In the genomic region with DNA sequence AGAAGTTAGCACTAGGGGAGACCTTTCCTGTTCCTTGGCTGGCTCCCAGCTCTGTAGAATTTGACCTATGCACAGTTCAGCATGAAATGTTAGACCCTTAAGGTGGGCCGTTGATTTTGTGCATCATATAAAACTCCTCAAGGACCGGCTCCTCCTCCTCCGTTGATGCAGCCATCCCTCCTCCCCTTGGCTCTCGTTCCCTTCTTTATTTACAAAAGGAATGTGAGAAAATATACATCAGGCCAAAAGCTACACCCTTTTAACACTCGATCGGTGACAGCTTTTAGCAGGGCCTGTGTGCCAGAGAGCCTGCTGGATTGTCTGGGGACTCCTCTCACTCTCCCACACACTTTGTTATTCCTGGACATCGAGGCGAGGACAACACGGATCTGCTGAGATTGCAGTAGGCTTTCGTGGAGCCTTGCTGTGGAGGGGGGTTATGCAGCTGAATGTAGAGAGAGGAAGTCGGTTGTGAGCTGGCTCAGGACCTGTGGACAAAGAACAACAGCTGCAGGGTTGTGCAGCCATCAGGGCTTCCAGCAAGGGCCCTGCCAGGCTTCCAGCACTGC, we compare ENCODE assay signal across 9 mouse cellular contexts. TPM values are rescaled to one million over a fixed set of nuclear protein-coding genes. Genes with fewer than 3 reads are reported as not detected.
DNase-seq lines count a peak whose midpoint lies in the region; ATAC-seq and TF ChIP-seq lines count a peak whose summit lies in the region.
"Had no signal": no experiment of that assay in that cellular context is flagged by ENCODE, and none has a peak within 500 bp of the region (broad histone marks: within the 10 kb centered on the region; RNA-seq: fewer than 3 reads in every experiment).

No protein-coding gene starts in this region.

- ATAC-seq in midbrain, embryonic 14.5 days (ENCODE audit: low FRiP score, low TSS enrichment) = no peak
- no peak for ATAC-seq in midbrain, embryonic 15.5 days (replicated peaks)
- ATAC-seq in limb, embryonic 12.5 days (ENCODE audit: insufficient number of reproducible peaks, insufficient read depth, low FRiP score, low TSS enrichment, low read depth) = peak; percentile 48; the same call in 1 of the 2 replicates
- no peak for ATAC-seq in erythroblast, adult 5-6 weeks (replicated peaks; ENCODE audit: low FRiP score, poor library complexity, severe bottlenecking)

- WGBS in midbrain, embryonic 14.5 days = 80% methylated on average over 11 of the region's 11 CpGs
- 76% methylated on average over 11 of the region's 11 CpGs for WGBS in midbrain, embryonic 15.5 days
- 37% methylated on average over 11 of the region's 11 CpGs for WGBS in kidney, adult 2 months
- 39% methylated on average over 11 of the region's 11 CpGs for WGBS in limb, embryonic 12.5 days

- TF ChIP-seq POLR2A in kidney, adult 2 months (IDR thresholded peaks at IDR 0.05; ENCODE audit: low read depth, low read length) = no peak

- no peak overlapping the region for H3K4me3 ChIP-seq in midbrain, embryonic 14.5 days (replicated peaks; ENCODE audit: low read depth, low read length)
- no peak overlapping the region for H3K4me3 ChIP-seq in midbrain, embryonic 15.5 days
- no peak overlapping the region for H3K4me3 ChIP-seq in kidney, adult 2 months (ENCODE audit: insufficient read depth, low read depth, low read length)
- H3K4me3 ChIP-seq in limb, embryonic 12.5 days (replicated peaks) = no peak overlapping the region

- peaks cover 40% of the 10 kb centered on the region for H3K36me3 ChIP-seq in midbrain, embryonic 14.5 days (ENCODE audit: control insufficient read depth, insufficient read depth, low read length)
- H3K36me3 ChIP-seq in midbrain, embryonic 15.5 days (replicated peaks) = peaks cover 30% of the 10 kb centered on the region
- H3K36me3 ChIP-seq in kidney, adult 2 months (ENCODE audit: control insufficient read depth, insufficient read depth, low read length) = no peaks in the 10 kb centered on the region
- peaks cover 72% of the 10 kb centered on the region for H3K36me3 ChIP-seq in limb, embryonic 12.5 days
- H3K36me3 ChIP-seq: G1E had no signal

- no peaks in the 10 kb centered on the region for H3K9me3 ChIP-seq in midbrain, embryonic 14.5 days (ENCODE audit: control insufficient read depth, low read length)
- H3K9me3 ChIP-seq in midbrain, embryonic 15.5 days = no peaks in the 10 kb centered on the region
- no peaks in the 10 kb centered on the region for H3K9me3 ChIP-seq in limb, embryonic 12.5 days
- H3K9me3 ChIP-seq: G1E had no signal

- H3K27me3 ChIP-seq in midbrain, embryonic 14.5 days (ENCODE audit: control insufficient read depth, insufficient read depth, low read length) = no peaks in the 10 kb centered on the region
- no peaks in the 10 kb centered on the region for H3K27me3 ChIP-seq in midbrain, embryonic 15.5 days (replicated peaks)
- no peaks in the 10 kb centered on the region for H3K27me3 ChIP-seq in kidney, adult 2 months (replicated peaks; ENCODE audit: control insufficient read depth, insufficient read depth, low read length)
- H3K27me3 ChIP-seq in limb, embryonic 12.5 days = no peaks in the 10 kb centered on the region

- no peak overlapping the region; the same call in 1 of the 2 replicates for H3K27ac ChIP-seq in midbrain, embryonic 14.5 days (replicated peaks; ENCODE audit: low read depth, low read length)
- no peak overlapping the region for H3K27ac ChIP-seq in midbrain, embryonic 15.5 days
- peak overlapping the region; percentile 25; the same call in 1 of the 2 replicates for H3K27ac ChIP-seq in kidney, adult 2 months (ENCODE audit: insufficient read depth, low read depth, low read length)
- peak overlapping the region; percentile 93 for H3K27ac ChIP-seq in limb, embryonic 12.5 days

- H3K9ac ChIP-seq in midbrain, embryonic 14.5 days (replicated peaks; ENCODE audit: low read length) = no peak overlapping the region
- H3K9ac ChIP-seq in midbrain, embryonic 15.5 days = no peak overlapping the region
- H3K9ac ChIP-seq in limb, embryonic 12.5 days (replicated peaks) = no peak overlapping the region

- no peaks in the 10 kb centered on the region for H3K4me1 ChIP-seq in midbrain, embryonic 14.5 days (ENCODE audit: control insufficient read depth, insufficient read depth, low read length)
- no peaks in the 10 kb centered on the region for H3K4me1 ChIP-seq in midbrain, embryonic 15.5 days
- peaks cover 18% of the 10 kb centered on the region for H3K4me1 ChIP-seq in kidney, adult 2 months (ENCODE audit: control insufficient read depth, insufficient read depth, low read length)
- H3K4me1 ChIP-seq in limb, embryonic 12.5 days (replicated peaks) = peaks cover 74% of the 10 kb centered on the region

- no peak for TF ChIP-seq CTCF in kidney, adult 2 months (conservative IDR thresholded peaks at IDR 0.05; ENCODE audit: insufficient read depth, insufficient read length, low read depth, low read length)

- peak; percentile 9 for DNase-seq in midbrain, embryonic 14.5 days
- DNase-seq in heart, adult 8-10 months (ENCODE audit: low spot score) = peak; percentile 40
- DNase-seq in kidney, adult 2 months = peak; percentile 42
- DNase-seq in right cerebral cortex, postnatal 36 days (ENCODE audit: low spot score in 2 of 2) = peak; percentile 44 to 77
- no peak for DNase-seq in adrenal gland, postnatal 25 days

- no peak overlapping the region for H3K4me2 ChIP-seq in midbrain, embryonic 14.5 days (ENCODE audit: low read length)
- H3K4me2 ChIP-seq in midbrain, embryonic 15.5 days = no peak overlapping the region
- peak overlapping the region; percentile 23 for H3K4me2 ChIP-seq in limb, embryonic 12.5 days

RNA-seq across cellular contexts. Expression of gene Gm45521, which starts 56.5 kb away (rescaled TPM):
- not detected in 2 replicates for polyA plus RNA-seq in midbrain, embryonic 14.5 days (2014; fragmentation: Nextera tagmentation; extraction: Ambion mirVana)
- 0.71 TPM in 1 of 2 replicates, not detected in the other for polyA plus RNA-seq in midbrain, embryonic 15.5 days (2015; fragmentation: Nextera tagmentation; extraction: Ambion mirVana)
- not detected for total RNA-seq in heart, adult 8-10 months (2022)
- polyA plus RNA-seq in kidney, adult 2 months (2012; rRNA removed) = not detected in 2 replicates
- not detected in 2 replicates for polyA plus RNA-seq in limb, embryonic 12.5 days (2016; fragmentation: Nextera tagmentation; extraction: Ambion mirVana)
- not detected in 2 replicates for total RNA-seq in erythroblast, adult 5-6 weeks (2015; ENCODE audit: low replicate concordance)
- not detected in 2 replicates for total RNA-seq in erythroblast, adult 5-6 weeks (2017; ENCODE audit: low replicate concordance)
- not detected in 2 replicates for total RNA-seq in adrenal gland, postnatal 25 days (2021)
- total RNA-seq: G1E had no signal
- polyA plus RNA-seq: G1E had no signal

Comparison
In these comparisons a context has a peak if more than half of its experiments do, and no peak if none do; other contexts are left out.
1. H3K27ac ChIP-seq: peak in kidney, adult 2 months (single experiment) and limb, embryonic 12.5 days (single experiment); none in midbrain, embryonic 14.5 days (single experiment) and midbrain, embryonic 15.5 days (single experiment).